ENCODE assay signal across 19 mouse cellular contexts in the genomic region with DNA sequence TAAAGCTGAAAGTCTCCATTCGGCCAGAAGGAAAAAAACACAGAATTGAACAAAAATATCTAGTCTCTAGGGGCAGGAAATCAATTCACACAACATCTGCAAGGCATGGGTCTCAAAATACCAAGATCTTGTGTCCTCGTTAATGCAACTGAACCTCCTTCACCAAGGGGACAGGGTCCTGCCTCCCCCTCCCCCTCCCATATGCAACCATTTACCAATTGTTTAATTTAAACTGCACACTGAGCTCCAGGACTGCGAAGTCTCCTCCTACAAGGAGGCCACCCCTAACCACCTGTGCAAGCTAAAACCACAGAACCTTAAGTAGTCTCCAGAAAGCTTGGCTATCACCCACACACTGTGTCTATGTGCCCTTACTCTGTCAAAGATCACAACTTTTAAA.
"Had no signal": no experiment of that assay in that cellular context is flagged by ENCODE, and none has a peak within 500 bp of the region (broad histone marks: within the 10 kb centered on the region; RNA-seq: fewer than 3 reads in every experiment).

No protein-coding gene starts in this region.

- H3K4me2 ChIP-seq: liver, embryonic 11.5 days; liver, embryonic 15.5 days; neural tube, embryonic 12.5 days had no signal

- H3K36me3 ChIP-seq: liver, embryonic 15.5 days; midbrain, embryonic 10.5 days; neural tube, embryonic 12.5 days had no signal

- H3K4me3 ChIP-seq: layer of hippocampus, adult 2 months; liver, embryonic 15.5 days; midbrain, embryonic 10.5 days; myocyte; neural tube, embryonic 12.5 days had no signal

- H3K4me1 ChIP-seq: neural tube, embryonic 12.5 days had no signal

- H3K9ac ChIP-seq: liver, embryonic 15.5 days; neural tube, embryonic 12.5 days had no signal

- ATAC-seq: intestine, postnatal 0 days had no signal

- H3K9me3 ChIP-seq: liver, embryonic 15.5 days; midbrain, embryonic 10.5 days; neural tube, embryonic 12.5 days had no signal

- H3K27me3 ChIP-seq: liver, embryonic 15.5 days; neural tube, embryonic 12.5 days had no signal

- DNase-seq: kidney, adult 8-10 months; kidney, postnatal 36 days; left cerebral cortex, postnatal 4 days; lung, adult 2 months; lung, postnatal 10 days; lung, postnatal 4 days; midbrain, embryonic 14.5 days; right cerebral cortex, postnatal 4 days; spleen, adult 18-20 months; thymus, adult 18-20 months; thymus, postnatal 25 days had no signal

- H3K27ac ChIP-seq: kidney, postnatal 0 days; layer of hippocampus, adult 2 months; liver, embryonic 15.5 days; midbrain, embryonic 10.5 days; neural tube, embryonic 12.5 days had no signal
